Mouse (Mus musculus) small intestine, adult 2 months (tissue): ENCODE results near the gene Slc9a2.

Experiments
- CTCF ChIP-seq: fragments of 200-500 bp; IDR thresholded peaks from 2 replicates; pipeline ENCODE4 v1.5.1; 2012; ENCODE audit warnings: low read depth, mild to moderate bottlenecking, control low read depth, inconsistent platforms, low read length, moderate library complexity, mixed read lengths; ENCODE audit not compliant: insufficient replicate concordance, insufficient read length; ENCODE audit errors: extremely low read depth
- POLR2A ChIP-seq: fragments of 200-500 bp; IDR thresholded peaks from 2 replicates; pipeline ENCODE4 v1.6.1; 2012; ENCODE audit warnings: low read depth, mild to moderate bottlenecking, control low read depth, inconsistent platforms, low read length, moderate library complexity

- no peak for TF ChIP-seq CTCF
- TF ChIP-seq POLR2A = no peak
Measured at GRCm38 (mm10) chr1:40776763-40777162, 96.4 kb downstream of the Slc9a2 start.
